Mouse (Mus musculus) heart, embryonic 14.5 days (tissue): ENCODE data around the gene Mtmr11. TPM values are rescaled to one million over a fixed set of nuclear protein-coding genes. Genes with fewer than 3 reads are reported as not detected.

Experiments
- ATAC-seq: fragments of 200-750 bp; cut with Nextera tagmentation; 2 replicates; pipeline ENCODE4 v1.8.0; 2017; ENCODE audit warnings: low read depth, moderate TSS enrichment; ENCODE audit not compliant: insufficient number of reproducible peaks, insufficient read depth, low FRiP score
- H3K27ac ChIP-seq, 2 experiments: fragments of 200-500 bp in 1 of 2; fragments of 300-500 bp in 1 of 2; sonication (generic) in 1 of 2; replicated peaks in 1 of 2; 2 replicates each; pipeline ENCODE4 v1.5.1; 2012 to 2014; ENCODE audit warnings: low read depth in 2 of 2, low read length in 2 of 2, control low read depth in 1 of 2, mild to moderate bottlenecking in 1 of 2, mixed read lengths in 1 of 2; ENCODE audit not compliant: control insufficient read depth in 1 of 2, insufficient read depth in 1 of 2
- H3K27me3 ChIP-seq: fragments of 300-500 bp; sonication (generic); 2 replicates; pipeline ENCODE4 v1.6.1; 2014; ENCODE audit warnings: mild to moderate bottlenecking, low read length, control low read depth; ENCODE audit not compliant: control insufficient read depth, insufficient read depth
- H3K36me3 ChIP-seq: fragments of 300-500 bp; sonication (generic); 2 replicates; pipeline ENCODE4 v1.6.1; 2014; ENCODE audit warnings: mild to moderate bottlenecking, control low read depth, low read length, mixed read lengths; ENCODE audit not compliant: control insufficient read depth, insufficient read depth
- H3K4me1 ChIP-seq, 2 experiments: fragments of 200-500 bp in 1 of 2; fragments of 300-500 bp in 1 of 2; sonication (generic) in 1 of 2; 2 replicates each; pipeline ENCODE4 v1.6.1; 2012 to 2014; ENCODE audit warnings: low read length in 2 of 2, control low read depth in 1 of 2, mixed read lengths in 1 of 2; ENCODE audit not compliant: control insufficient read depth in 2 of 2, insufficient read depth in 2 of 2
- H3K4me2 ChIP-seq: fragments of 300-500 bp; sonication (generic); 2 replicates; pipeline ENCODE4 v1.6.1; 2014; ENCODE audit warnings: mild to moderate bottlenecking, low read length
- H3K4me3 ChIP-seq, 2 experiments: fragments of 200-500 bp in 1 of 2; fragments of 300-500 bp in 1 of 2; sonication (generic) in 1 of 2; 2 replicates each; pipeline ENCODE4 v1.5.1; 2012 to 2014; ENCODE audit warnings: low read length in 2 of 2, mild to moderate bottlenecking in 2 of 2, control low read depth in 1 of 2, low read depth in 1 of 2, moderate library complexity in 1 of 2; ENCODE audit not compliant: control insufficient read depth in 1 of 2, insufficient read depth in 1 of 2
- H3K9ac ChIP-seq: fragments of 300-500 bp; sonication (generic); 2 replicates; pipeline ENCODE4 v1.6.1; 2014; ENCODE audit warnings: mild to moderate bottlenecking, low read length
- H3K9me3 ChIP-seq: fragments of 300-500 bp; sonication (generic); 2 replicates; pipeline ENCODE4 v1.6.1; 2016; ENCODE audit warnings: low read length, control low read depth; ENCODE audit not compliant: control insufficient read depth
- WGBS: fragments of 180-500 bp; shearing (Covaris S2); extraction: QIAGEN DNeasy Blood & Tissue Kit; methylation state at CpG from one replicate; pipeline ENCODE4 v1.1.7; 2014; 5-methylcytosine and 5-hydroxymethylcytosine counted together
- polyA plus RNA-seq: library from polyadenylated mRNA; unstranded; fragments of >200 nt; fragmentation: Nextera tagmentation; extraction: Ambion mirVana; gene quantifications from 2 replicates; pipeline ENCODE4 v1.2.1, GENCODE M21; 2014

The Mtmr11 gene
- 7.7 and 7.9 TPM in 2 replicates for polyA plus RNA-seq

DNA sequence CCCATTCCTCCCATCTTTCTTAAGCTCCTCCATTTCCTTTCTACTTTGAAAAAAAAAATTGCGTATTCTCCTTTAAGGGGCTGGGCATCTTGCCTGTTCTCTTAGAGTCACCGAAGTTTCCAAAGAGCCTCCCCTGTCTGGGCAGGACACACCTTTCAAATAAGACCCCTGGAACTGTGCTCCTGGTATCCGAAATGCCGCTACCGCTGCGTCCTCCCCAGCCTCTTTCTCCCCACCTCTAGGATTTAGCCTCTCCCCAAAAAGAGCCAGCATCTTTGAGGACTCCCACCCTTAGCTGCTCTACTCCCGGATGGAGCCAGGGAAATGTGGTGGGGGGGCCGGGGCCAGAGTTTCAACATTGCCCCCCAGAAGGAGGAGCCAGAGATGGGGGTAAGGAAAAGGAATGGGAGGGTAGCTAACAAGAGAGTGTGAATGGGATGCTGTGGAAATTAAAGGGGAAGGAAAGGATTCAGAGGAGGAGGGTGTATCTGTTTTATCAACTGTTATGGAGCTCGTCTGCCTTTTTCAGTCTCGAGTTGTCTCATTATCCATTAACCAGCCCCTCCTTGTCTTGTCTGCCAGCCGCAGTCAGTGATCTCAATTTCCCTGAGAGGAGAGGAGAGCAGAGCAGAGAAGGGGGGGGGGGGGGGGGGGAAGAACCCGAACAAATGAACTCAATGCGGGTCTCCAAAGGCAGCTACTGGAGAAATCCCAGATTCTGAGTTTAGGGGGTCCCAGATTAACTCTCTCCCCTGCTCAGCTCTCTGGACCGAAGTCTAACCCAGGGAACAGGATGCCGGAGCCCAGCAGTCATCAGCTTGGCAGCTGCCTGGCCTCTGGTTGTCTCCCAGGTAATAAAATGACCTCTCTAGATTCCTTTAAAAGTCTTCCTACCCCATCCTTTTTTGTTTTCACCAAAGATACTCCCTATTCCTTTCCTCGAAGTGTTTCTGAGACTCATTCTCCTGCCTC is at the start of gene Mtmr11:
Gene Mtmr11 (plus strand): TSS at position 136 of the 972 bp plus-strand sequence.
- peak within 1 kb of the TSS; percentile 47 to 51 for H3K4me3 ChIP-seq
- no peaks in the 10 kb centered on the region for H3K36me3 ChIP-seq
- 11% methylated on average over 16 of the region's 16 CpGs for WGBS
- no peaks in the 10 kb centered on the region for H3K27me3 ChIP-seq
- H3K4me2 ChIP-seq, result peak within 1 kb of the TSS; percentile 94
- no peaks in the 10 kb centered on the region for H3K9me3 ChIP-seq
- H3K27ac ChIP-seq, result peak within 1 kb of the TSS; percentile 83 to 92
- no peak for ATAC-seq
- H3K9ac ChIP-seq, result peak within 1 kb of the TSS; percentile 70
- H3K4me1 ChIP-seq, result peaks cover 20 to 25% of the 10 kb centered on the region in 2 experiments

DNA sequence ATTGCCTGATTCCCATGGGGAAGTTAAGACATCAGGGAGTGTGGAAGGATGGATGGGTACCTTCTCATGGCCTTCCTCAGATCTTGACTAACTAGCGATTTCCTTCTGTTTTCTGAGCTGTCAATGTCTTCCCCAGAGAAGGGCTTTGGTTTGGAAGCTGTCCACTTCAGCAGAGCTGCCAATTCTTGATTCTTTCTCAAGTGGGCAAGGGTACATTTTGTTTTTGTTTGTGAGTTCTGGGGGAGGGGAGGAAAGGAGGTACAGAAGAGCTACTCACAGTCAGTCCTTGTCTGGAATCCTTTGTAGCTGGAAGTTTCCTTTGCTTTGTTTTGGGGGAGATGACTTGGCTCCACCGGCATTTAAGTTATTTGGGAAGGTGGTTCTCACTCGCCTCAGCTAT is 48.6 kb upstream of the Mtmr11 start:
- H3K9me3 ChIP-seq, result no peaks in the 10 kb centered on the region
- H3K27ac ChIP-seq, result no peak overlapping the region
- no peak overlapping the region for H3K4me2 ChIP-seq
- WGBS, result 26% methylated on average over 3 of the region's 3 CpGs
- H3K4me1 ChIP-seq, result peaks cover 6 to 24% of the 10 kb centered on the region in 2 experiments; a peak in 3 of 4 replicates
- H3K9ac ChIP-seq, result no peak overlapping the region
- H3K4me3 ChIP-seq, result no peak overlapping the region
- no peak for ATAC-seq
- 0 out of 2 replicates have a peak, but pooled peaks cover 6% of the 10 kb centered on the region for H3K36me3 ChIP-seq
- H3K27me3 ChIP-seq, result no peaks in the 10 kb centered on the region

DNA sequence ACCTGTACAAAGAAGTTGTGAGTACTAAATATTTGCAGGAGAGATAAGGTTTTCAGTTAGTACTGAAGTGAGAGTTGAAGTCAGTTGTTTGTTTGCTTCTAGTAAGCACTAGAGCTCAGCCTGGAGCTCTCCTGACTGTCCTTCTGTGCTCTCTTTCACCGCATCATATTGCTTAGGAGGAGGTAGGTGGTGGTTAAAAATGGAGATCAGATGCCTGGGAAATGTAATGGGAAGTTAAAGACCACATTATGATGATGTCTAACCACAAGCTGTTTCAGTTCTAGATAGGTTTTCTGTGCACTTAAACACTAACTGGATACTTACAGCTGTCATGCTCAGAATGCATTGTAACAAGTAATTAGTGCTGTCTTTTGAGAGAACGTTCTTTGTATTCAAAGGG is 43.7 kb upstream of the Mtmr11 start:
- ATAC-seq, result no peak
- no peak overlapping the region for H3K4me3 ChIP-seq

DNA sequence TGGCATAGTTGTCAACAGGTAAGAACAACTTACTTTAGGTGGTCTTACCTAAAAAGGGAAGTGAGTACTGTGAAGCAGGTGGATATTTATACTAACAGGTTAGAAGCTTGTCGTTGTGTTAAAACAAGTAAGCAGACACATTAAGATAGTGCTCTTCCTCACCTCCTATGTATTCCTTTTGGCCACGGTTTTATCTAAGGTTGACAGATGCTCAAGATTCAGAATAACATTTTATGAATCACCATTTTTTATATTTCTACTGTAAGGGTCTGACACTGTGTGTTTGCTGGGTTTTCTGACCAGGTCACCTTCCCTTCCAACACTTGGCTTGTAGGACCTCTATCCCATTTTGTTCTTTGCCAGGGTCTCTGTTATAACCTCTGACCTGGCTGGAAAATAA is 43.1 kb upstream of the Mtmr11 start:
- Histone ChIP-seq H3K4me1 (peaks cover 2 to 10% of the 10 kb centered on the region in 2 experiments; a peak in 3 of 4 replicates), H3K27me3 (no peaks in the 10 kb centered on the region), H3K27ac (no peak overlapping the region), H3K4me3 (no peak overlapping the region), H3K4me2 (no peak overlapping the region), H3K9me3 (no peaks in the 10 kb centered on the region), H3K36me3 (no peaks in the 10 kb centered on the region), H3K9ac (no peak overlapping the region)
- WGBS, result 87% methylated on average over 2 of the region's 2 CpGs
- no peak for ATAC-seq

More for the DNA sequence above, 43.7 kb upstream of the Mtmr11 start:
- no peak overlapping the region for H3K9ac ChIP-seq
- H3K9me3 ChIP-seq, result no peaks in the 10 kb centered on the region
- WGBS, result 72% methylated on average over 2 of the region's 2 CpGs
- H3K36me3 ChIP-seq, result no peaks in the 10 kb centered on the region
- H3K4me1 ChIP-seq, result peaks cover 5 to 16% of the 10 kb centered on the region in 2 experiments; a peak in 3 of 4 replicates
- no peak overlapping the region for H3K4me2 ChIP-seq
- H3K27ac ChIP-seq, result no peak overlapping the region
- H3K27me3 ChIP-seq, result no peaks in the 10 kb centered on the region

DNA sequence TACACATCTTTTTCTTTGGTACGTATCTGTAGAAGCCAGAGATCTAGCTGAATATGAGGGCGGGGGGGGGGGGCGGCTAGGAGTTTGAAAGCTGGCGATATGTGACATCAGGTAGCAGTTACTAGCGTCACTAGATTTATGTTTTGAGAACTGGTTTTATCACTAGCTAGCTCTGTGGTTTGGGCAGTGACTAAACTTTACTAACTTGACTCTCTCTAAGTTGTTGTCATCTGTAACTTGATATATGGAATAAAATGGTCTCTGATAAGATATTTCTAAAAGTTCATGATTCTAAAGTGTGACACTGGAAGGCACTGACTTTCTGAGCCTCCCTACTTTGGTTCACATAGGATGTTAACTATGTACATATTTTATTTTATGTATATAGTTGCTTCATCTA is 37.6 kb upstream of the Mtmr11 start:
- no peak overlapping the region for H3K9ac ChIP-seq
- H3K9me3 ChIP-seq, result no peaks in the 10 kb centered on the region
- no peaks in the 10 kb centered on the region for H3K36me3 ChIP-seq
- ATAC-seq, result no peak
- H3K27me3 ChIP-seq, result no peaks in the 10 kb centered on the region
- WGBS, result 85% methylated on average over 5 of the region's 5 CpGs
- H3K27ac ChIP-seq, result no peak overlapping the region
- peaks cover 4 to 18% of the 10 kb centered on the region in 2 experiments for H3K4me1 ChIP-seq
- H3K4me3 ChIP-seq, result no peak overlapping the region
- no peak overlapping the region for H3K4me2 ChIP-seq

DNA sequence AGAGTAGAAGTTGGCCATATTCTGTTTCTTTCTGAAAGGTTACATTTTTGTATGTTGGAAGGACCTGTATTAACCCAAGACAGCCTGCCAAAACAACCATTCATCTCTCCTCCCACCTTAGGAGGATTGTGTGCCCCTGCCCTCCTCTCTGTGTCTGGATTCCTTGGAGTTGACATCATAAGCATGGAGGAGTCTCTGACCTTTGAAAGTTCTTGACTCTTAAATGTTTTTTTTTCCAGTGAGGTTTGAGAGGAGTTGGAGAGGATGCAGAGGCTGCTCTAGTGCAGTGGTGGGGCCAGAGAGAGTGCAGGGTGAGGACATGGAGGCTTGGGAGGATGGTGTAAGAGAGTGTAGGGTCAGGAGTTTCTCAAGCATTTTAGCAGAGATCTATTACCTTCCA is 33.7 kb upstream of the Mtmr11 start:
- no peak for ATAC-seq

DNA sequence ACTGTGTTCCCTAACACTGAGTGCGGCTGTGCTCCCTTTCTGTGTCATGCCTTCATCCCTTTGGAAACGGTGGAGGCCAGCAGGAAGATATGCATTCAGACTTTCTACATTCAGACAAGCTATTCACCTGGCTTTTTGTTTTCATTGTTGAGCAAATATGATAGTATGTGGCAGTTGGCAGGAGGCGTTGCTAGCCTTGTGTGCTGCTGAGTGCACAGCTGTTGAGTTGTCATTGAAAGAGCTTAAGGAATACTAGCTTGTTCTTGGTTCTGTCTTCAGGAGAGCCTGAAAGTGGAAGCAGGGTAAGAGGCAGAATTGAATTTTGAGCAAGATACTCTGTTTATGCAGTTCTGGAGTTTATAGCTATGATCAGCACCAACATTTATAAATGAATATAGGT is 29.3 kb upstream of the Mtmr11 start:
- 72% methylated on average over 3 of the region's 3 CpGs for WGBS

More for the DNA sequence above, 33.7 kb upstream of the Mtmr11 start:
- no peaks in the 10 kb centered on the region for H3K36me3 ChIP-seq
- peak overlapping the region; percentile 38 to 60; a peak in 3 of 4 replicates for H3K27ac ChIP-seq
- H3K9ac ChIP-seq, result no peak overlapping the region
- no peaks in the 10 kb centered on the region for H3K27me3 ChIP-seq
- H3K9me3 ChIP-seq, result no peaks in the 10 kb centered on the region
- H3K4me2 ChIP-seq, result no peak overlapping the region
- no peak overlapping the region for H3K4me3 ChIP-seq
- peaks cover 8 to 25% of the 10 kb centered on the region in 2 experiments for H3K4me1 ChIP-seq

More for the DNA sequence above, 29.3 kb upstream of the Mtmr11 start:
- H3K27ac ChIP-seq, result no peak overlapping the region
- H3K27me3 ChIP-seq, result no peaks in the 10 kb centered on the region
- H3K4me3 ChIP-seq, result no peak overlapping the region
- H3K36me3 ChIP-seq, result peaks cover 19% of the 10 kb centered on the region
- H3K9ac ChIP-seq, result no peak overlapping the region
- H3K4me1 ChIP-seq, result peaks cover 9 to 36% of the 10 kb centered on the region in 2 experiments
- H3K4me2 ChIP-seq, result no peak overlapping the region
- ATAC-seq, result no peak
- H3K9me3 ChIP-seq, result no peaks in the 10 kb centered on the region
